Mouse (Mus musculus) megakaryocyte, embryonic 14.5 days (primary cell): ENCODE data around the gene Slc4a1.

Source experiments
- FLI1 ChIP-seq: IDR thresholded peaks from 2 replicates; pipeline ENCODE4 v1.6.1; 2012; ENCODE audit warnings: low read length, inconsistent platforms, mixed read lengths
- GATA1 ChIP-seq: IDR thresholded peaks from 3 replicates; pipeline ENCODE4 v1.6.1; 2012; ENCODE audit warnings: mixed read lengths, low read length, inconsistent platforms, borderline replicate concordance

DNA sequence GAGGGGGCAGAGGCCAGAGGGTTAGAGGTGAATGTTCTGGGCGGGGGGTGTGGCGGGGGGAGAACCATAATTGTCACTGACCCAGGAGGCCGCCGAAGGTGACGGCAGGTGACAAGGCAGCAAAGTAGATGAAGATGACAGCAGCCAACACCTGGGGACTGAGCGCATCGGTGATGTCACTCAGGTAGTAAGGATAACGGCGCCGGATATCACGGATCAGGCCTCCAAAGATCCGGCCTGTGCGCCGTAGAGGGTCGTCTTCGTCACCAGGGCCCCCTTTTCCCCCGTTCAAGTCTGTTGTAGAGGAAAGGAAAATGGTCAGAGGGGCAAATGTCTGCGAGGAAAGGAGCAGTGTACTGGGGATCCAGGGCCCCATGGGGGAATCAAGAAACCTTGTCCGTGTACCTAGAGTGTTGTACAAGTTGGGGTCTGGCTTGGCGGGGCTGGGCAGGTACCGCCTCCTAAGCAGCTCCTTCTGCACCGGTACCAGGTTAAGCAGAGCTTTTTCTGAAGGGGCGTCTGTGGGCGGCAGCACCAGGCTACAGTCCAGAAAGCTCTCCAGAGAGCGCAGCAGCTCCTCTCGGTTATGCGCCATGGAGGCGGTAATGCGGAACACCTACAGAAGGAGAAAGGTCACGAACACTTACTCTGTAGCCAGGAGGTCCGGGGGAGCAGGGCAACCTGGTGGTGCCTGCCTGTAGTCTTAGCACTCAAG, 9.2 kb downstream of the Slc4a1 start:
- no peak for TF ChIP-seq GATA1
- TF ChIP-seq FLI1 = no peak
